Mouse (Mus musculus) cerebellum, adult 18-20 months (tissue): ENCODE results near the gene Loxl3.

Experiments
- DNase-seq, 2 experiments: peaks; one replicate each; pipeline ENCODE4 v3.0.0; 2021

Gene Loxl3

DNA sequence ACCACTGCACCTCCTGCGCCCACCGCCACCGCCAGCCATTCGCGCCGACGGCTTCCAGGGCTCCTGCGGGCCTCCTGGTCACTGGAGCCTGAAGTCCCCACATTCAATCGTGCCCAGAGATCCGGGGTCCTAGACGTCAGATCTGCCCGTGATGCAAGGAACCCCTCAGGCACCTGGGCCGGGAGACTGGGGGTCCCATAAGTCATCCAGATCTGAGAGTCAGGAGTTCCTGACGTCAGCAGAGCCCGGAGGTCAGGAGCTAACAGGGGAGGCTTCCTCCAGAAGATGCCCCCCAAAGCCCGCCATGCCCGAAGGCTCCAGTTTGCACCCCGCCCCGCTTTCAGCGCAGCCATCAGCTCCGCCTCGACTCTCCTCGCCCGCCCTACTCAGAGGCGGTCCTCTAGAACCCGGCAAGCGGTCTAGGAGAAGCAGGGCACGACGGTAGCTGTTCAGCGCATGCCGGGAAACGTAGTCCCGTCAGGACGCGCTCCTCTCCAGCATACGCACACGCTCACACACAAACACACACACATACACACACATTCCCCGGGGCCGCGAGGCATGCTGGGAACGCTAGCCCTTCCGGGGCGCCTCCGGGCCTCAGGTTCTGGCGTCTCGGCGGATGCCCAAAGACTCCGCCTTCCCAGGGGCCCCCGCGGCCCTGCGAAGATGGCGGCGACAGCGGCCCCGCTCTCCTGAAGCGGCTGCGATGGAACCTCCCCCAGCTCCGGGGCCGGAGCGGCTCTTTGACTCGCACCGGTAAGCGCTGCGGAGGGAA lies 20.3 kb downstream of the Loxl3 start, which contains the start of gene Aup1:
TSS of gene Aup1 (plus strand) at position 448 of the 778 bp plus-strand sequence.
- peak; percentile 97 for DNase-seq

DNA sequence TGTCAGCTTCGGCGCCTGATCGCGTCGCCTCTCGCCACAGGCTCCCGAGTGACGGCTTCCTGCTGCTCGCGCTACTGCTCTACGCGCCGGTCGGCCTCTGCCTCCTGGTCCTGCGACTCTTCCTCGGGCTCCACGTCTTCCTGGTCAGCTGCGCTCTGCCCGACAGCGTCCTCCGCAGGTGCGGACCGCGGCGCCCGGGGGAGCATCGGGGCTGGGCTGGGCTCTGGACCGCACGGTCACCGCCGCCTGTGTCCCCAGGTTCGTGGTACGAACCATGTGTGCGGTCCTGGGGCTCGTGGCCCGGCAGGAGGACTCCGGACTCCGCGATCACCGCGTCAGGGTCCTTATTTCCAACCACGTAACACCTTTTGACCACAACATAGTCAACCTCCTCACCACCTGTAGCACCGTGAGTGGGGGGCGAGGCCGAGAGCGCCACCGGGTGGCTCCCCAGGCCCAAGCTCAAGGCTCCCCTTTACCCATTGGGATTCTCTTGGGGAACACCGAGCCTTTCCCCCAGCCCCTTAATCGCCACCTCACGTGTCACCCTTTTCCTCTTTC lies 21.0 kb downstream of the Loxl3 start, which contains the start of gene Htra2:
TSS of gene Htra2 (minus strand) at position 403 of the 561 bp plus-strand sequence.
- no peak for DNase-seq

DNA sequence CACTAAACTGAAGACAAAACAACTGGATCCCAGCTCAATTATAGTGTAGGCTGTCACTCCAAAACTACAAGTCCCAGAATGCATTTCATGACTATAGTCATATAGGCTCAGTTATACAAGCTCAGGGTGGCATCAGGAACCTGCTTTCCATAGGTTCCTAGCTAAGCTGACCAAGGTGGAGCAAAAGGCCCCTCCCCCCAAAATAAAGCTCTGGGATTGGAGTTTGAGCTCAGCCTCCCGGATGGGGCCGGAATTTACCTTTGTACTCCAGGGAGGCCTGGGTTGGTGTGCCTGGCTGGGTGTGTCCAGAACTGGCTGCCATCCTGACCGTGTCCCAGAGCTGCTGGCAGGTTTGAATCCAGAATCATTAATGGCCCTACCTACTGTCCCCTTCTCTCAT lies 23.8 kb downstream of the Loxl3 start, which contains the start of gene Dqx1:
TSS of gene Dqx1 (plus strand) at position 55 of the 400 bp plus-strand sequence.
- DNase-seq = no peak

DNA sequence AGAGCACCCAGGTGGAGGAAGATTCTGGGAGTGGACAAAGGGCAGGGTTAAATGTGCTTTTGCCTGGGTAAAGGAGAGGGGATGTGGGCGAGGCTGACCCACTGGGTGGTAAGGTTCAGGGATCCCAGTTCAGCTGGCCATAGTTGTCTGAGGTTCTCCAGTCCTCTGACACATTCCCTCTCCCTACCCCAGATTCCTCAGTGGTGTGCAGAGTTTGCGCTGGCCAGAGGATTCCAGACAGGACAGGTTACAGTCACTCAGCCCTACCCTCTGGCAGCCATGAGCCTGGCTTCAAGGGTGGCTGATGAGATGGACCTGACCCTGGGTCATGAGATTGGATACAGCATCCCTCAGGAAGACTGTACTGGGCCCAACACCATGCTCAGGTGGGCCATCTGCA lies 24.8 kb downstream of the Loxl3 start:
- no peak for DNase-seq

DNA sequence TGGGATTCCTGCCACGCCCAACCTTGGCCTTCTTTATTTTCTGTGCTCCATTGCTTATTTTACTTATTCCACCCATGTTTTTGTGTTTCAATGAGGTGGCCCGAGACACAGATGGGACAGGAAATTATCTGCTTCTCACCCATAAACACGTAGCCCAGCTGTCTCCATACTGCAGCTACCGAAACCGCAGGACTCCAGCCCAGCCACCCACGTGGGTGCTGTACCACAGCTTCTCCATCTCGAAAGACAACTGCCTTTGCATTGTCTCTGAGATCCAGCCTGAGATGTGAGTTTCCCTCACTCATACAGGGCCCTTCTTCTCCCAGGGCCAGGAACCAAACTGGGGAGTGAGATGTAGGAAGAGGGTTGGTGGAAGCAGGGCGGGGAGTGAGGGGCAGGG lies 32.0 kb downstream of the Loxl3 start:
- DNase-seq = no peak

DNA sequence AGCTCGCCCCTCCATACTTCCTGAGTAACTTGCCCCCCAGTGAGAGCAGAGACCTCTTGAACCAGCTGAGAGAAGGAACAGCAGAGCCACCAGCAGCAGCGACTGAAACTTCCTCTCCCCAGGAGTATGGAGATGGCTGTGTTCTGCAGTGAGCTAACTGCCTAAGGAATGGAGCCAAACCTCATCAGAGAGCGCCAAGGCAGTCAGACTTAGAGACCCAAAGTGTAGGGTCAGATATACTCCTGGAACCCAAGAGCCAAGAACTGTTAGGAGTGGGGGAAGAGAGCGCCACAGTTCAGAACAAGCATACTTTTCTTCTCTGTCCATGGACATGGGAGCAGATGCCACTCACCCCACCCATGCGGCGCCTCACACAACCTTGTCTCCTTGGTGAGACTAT lies 32.5 kb downstream of the Loxl3 start:
- DNase-seq = no peak

DNA sequence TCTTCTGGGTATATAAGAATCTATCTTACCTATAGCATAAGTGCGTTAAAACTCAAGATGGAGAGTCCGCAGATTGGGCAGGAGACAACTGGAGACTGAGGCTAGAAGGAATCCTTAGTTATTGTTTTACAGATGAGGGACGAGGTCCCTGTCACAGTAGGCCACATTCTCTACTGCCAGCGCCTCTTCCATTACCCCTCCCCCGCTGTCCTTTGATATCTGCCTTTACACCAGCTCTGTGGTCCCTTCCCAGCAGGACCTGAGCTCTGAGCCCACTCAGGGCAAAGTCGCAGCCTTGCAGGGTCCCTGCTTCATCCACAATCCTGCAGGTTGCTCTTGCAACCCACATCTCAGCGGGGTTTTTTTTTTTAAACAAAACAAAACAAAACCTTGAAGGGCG lies 34.2 kb downstream of the Loxl3 start:
- DNase-seq = no peak

DNA sequence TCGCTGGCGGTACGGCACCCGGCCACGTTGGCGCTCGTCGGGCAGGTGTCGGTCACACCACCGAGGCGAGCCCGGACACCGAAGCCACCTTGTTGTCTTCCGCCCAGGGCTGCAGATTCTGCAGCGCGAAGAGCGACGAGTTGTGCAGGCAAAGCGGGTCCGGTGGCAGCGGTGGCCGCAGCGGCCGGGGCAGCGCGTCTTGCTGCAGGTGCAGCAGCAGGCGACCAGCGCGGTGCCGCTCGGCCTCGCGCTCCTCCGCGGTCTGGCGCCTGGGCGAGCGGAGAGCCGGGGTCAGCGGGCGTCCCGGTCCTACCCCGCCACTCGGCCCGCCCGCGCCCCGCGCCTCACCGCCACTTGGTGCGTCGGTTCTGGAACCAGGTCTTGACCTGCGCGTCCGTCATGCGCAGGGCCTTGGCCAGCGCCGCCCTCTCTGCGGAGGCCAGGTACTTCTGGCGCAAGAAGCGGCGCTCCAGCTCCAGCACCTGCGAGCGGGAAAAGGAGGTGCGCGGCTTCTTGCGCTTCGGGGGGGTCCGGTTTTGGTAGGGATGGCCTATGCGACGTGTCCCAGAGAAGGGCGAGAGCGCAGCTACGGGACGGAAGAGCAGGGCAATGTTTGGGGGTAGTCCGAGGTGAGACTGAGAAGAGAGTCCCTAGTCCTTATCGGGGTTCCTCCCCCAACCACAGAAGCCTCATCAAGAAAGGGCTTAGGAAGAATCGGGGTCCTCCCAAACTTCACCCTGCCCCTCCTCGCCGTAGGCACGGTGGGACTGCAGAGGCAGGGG lies 34.9 kb downstream of the Loxl3 start:
- no peak for DNase-seq

DNA sequence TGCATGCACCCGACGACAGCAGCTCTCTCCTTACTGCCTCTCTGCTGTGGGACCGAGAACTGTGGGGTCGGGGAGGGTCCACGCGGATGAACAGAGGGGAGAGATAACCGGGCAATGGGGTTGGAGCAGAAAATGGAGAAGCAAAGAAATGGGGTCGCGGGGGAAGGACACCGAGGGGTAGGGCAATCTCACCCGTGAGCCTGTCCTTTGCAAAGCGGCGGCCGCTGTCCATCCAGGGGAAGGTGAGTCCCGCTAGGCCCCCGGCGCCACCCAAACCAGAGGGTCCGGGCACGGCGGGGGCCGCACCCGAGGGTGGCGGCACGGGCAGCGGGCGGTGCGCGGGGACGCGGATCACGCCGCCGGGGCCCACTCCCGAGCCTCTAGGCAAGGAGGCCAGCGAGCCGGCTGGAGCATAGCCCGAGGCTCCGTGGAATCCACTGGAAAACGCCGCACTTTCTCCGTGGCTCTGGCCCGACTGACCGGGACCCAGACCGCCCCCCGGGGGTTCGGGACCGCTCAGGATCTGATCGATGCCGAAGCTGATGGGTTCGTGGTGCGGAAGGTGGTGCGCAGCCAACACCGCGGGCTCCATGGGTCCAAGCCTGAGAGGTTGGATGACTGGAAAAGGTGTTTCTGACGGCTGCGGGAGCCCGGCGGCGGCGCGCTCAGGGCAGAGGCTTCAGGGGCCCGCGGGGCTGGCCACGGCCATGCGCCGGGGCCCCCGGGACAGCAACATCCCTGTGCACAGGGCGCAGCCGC lies 35.7 kb downstream of the Loxl3 start:
- DNase-seq = no peak

DNA sequence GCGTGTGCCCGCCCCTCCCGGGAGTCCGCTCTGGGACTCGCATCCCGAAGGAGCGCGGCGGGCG lies 36.1 kb downstream of the Loxl3 start, which contains the start of gene Tlx2:
TSS of gene Tlx2 (minus strand) at position 47 of the 64 bp plus-strand sequence.
- peak in 1 of 2 experiments; percentile 34 for DNase-seq

DNA sequence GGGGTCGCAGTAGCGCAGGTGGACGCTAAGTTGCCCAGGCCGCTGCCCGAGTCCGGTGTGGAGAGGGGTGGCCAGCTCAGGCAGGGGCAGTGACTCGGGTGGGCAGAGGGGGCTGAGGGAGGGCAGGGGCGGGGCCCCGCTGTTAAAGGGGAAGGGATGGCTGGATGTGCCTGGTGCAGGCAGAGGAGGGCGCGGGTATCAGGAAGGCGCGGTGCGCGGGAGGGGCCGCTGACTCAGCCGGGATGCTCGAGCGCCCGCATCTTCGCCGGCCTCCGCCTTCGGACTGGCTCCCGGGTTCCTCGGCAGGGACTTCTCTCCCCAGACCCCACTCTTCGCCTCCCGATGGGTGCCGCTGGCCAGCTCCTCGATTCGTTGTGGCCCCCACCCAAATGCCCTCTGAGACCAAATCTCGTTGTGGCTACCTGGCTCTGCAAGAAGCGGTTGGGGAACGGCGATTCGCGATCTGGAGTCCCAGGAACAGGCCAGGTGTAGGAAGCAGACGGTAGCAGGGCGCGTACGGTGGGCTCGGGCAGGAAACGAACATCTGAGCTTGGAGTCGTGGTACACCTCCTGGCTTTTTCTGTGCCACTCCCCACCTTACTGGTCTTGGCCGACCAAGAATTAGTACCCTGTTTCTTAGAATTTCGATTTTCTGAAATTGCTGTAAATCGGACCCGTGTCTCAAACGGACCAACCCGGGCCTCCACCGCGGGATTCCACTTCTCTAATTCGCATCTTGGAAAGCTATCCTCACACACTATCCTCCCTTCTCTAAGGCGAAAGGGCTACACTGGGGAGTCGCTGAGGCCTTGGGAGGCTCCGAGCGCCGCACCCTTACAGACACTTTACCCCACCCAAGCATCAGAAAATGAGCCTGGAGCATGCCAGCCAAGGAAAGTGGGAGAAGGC lies 36.6 kb downstream of the Loxl3 start:
- DNase-seq = peak in 1 of 2 experiments; percentile 58

DNA sequence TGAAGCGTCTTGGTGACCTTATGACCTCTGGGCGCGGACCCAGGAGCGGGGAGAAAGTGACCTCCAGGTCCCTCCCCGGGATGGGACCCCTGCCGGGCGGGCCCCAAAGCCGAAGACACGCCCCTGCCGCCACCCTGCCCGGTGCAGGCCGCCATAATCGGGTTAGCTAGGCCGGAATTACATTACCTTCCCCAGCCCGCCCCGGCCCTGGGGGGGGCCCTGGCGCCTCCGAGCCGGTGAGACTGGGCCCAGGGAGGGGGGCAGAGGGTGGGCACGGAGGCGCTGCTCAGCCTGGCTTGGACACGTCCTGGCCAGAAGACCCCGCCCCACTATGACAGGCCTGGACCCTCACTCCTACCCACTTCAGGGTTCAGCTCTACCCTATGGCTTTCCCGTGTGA lies 37.2 kb downstream of the Loxl3 start:
- DNase-seq = peak in 1 of 2 experiments; percentile 33

DNA sequence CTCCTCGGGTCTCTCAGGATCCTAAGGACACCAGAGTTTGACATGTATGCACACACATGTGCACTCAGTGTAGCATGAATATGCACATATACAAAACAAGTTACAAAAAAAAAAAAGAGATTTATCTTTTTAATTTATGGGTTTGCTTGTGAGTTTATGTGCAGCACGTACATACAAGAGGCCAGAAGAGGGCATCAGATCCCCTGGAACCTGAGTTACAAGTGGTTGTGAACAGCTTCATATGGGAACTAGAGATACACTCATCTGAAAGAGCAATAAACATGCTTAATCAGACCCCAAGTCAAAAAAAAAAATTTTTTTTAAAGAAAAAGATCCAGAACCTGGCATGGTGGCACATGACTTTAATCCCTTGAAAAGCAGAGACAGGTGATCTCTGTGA lies 41.0 kb downstream of the Loxl3 start:
- DNase-seq = no peak

DNA sequence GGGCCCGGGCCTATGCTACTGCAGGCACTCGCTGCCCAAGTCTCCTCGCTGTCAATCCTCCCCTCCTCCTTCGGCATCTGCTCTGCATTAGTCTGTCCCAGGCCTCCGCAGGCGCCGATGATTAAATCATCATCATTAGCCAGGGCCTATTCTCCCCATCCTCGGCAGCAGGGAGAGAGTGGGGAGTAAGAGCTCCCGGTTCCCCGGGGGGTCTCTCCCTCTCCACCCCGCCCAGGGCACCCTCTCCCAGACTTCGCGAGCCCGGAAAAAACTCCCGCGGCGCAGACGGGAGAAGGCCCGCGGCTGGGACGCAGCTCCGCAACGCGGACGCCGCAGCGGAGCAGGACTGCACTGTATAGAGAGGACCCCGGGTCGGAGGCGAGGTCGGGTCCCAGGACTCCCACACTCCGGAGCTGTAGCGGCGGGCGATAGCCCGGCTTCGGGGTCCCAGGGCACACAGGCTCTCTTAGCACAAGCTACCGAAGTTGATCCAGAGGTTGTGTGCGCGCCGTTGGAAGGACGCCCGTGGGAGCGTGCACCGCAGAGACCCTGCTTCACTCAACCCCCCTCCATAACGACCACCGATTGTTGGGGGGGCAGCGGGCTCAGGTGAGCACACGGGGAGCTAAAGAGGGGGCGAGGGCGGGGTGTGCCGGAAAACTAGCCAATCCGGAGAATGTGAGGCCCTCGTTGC lies 43.8 kb downstream of the Loxl3 start, which contains the start of gene Pcgf1:
TSS of gene Pcgf1 (plus strand) at position 240 of the 694 bp plus-strand sequence.
- peak in 1 of 2 experiments; percentile 99 for DNase-seq

DNA sequence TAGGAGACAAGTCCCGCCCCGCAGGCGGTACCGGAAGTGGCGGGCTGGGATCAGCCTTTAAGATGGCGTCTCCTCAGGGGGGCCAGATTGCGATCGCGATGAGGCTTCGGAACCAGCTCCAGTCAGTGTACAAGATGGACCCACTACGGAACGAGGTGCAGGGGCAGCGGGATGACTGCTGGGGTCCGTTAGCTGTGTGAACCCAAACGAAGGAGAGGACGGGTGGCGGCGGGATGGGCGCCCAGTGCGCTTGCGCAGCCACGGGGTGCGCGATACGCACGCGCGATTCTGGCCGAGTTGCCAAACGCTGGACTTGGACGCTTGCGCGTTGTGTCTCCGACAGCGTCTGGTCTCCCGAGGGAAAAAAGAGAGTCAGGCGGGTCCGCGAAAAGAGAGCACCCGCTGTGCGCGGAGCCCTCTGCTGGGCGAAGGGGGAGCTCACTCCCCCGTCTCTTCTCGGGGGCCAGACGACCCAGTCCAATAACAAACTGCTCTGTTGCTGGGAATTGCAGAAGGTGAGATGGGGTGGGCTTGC lies 44.4 kb downstream of the Loxl3 start:
- peak; percentile 87 to 100 for DNase-seq

DNA sequence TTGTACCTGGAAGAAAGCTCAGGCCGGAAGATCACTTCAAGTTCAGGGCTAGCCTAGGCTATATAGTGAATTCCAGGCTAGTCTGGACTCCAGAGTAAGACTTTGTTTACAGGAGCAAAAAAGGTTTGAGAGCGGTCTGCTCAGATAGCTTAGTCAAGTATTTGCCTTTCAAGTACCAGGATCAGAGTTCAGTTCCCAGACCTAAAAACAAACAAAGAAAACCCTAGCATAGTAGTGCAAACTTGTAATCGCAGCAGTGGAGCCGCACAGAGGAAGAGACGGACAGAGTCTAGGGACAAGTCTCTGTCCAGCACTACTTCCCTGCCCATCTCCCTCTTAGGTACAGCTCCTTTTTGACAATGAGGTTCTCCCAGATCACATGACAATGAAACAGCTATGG lies 46.2 kb downstream of the Loxl3 start:
- DNase-seq = no peak

DNA sequence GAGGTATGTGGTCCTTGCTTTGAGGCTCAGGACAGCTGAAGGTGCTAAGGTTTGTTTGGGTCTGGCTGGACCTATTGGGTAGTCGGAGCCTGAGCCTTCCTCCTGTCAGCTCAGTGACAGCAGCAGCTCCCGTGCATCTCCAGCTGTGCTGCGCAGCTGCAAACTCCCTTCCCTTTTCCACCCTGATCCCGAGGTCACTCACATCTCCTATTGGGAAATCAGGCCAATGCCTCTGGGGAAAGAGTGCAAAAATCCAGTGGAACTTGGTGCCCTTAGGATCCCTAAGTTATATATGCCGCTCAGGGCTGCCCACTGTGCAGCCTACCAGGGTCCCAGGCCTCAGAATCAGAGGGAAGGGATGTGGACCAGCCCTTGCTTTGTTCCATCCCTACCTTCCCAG lies 49.5 kb downstream of the Loxl3 start:
- no peak for DNase-seq

DNA sequence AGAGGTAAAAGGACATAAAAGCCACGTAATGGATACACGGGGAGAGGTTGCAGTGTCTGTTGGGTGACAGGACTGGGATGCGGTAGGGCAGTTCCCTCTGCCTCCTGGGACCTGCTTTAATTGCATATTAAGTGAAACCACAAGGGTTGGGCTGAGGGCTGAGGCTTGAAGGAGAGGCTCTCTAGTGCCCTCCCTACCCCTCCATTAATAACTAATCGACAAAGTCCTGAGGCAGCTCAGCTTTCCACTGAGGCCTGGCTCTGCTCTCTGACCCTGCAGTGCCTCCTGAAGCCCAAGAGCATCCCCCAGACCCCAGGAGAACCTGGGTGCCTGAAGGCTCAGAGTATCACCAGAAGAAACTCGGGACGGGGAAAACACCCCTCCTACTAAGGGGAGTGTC lies 50.5 kb downstream of the Loxl3 start:
- no peak for DNase-seq

DNA sequence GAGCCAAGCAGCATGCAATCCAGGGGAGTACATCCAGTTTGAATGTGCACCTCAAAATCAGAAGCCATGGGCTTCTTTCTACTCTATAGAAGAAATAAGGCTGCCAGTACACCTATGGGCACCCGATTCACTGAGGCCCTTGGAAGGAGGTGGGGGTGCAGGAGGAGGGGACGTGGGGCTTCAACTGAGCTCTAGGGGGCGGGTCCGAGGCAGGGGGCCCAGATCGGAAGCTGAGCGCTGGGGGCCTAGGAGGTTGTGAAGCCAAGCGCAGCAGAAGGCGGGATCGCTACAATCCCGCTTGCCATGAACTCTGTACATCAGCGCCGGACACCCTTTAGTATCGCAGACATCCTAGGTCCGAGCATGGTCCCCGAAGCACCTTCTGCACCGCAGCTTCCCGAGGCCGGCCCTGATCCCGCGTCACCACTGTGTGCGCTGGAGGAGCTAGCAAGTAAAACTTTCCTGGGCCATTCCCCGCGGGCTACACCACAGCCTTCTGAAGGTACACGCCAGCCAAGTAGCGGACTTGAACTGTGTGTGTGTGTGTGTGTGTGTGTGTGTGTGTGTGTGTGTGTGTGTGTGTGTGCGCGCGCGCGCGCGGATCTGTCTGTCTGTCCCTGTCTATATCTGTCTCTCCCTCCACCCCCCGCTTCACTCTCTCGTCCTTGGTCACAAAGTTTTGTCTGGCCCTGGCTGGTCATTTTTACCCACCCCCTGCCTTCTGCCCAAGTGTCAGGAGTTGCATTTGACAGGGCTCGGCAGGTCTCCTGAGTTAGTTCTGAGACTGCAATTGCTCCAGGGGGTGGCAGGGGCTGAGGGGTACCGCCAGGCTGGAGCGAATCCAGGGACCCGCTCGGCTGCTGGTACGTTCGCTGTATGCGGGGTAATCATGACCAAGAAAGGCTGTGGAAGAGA lies 52.4 kb downstream of the Loxl3 start, which contains the start of gene Lbx2:
TSS of gene Lbx2 (plus strand) at position 247 of the 915 bp plus-strand sequence.
- DNase-seq = no peak
